Mouse (Mus musculus) lung, adult 2 months (tissue): ENCODE data around the gene Mcm10. TPM values are rescaled to one million over a fixed set of nuclear protein-coding genes. Genes with fewer than 3 reads are reported as not detected.

Experiments used
- DNase-seq: peaks from one replicate; pipeline ENCODE4 v3.0.0; 2022
- H3K4me1 ChIP-seq: fragments of 200-500 bp; 2 replicates; pipeline ENCODE4 v1.6.1; 2011; ENCODE audit warnings: low read length; ENCODE audit not compliant: control insufficient read depth, insufficient read depth
- H3K4me3 ChIP-seq: fragments of 200-500 bp; replicated peaks from 2 replicates; pipeline ENCODE3; 2011; ENCODE audit warnings: low read depth, mild to moderate bottlenecking, control low read depth, low read length; ENCODE audit errors: extremely low read depth
- CTCF ChIP-seq: fragments of 200-500 bp; IDR thresholded peaks from 2 replicates; pipeline ENCODE4 v1.5.1; 2011; ENCODE audit warnings: mild to moderate bottlenecking, low read length, control low read depth; ENCODE audit not compliant: insufficient read depth
- POLR2A ChIP-seq: fragments of 200-500 bp; IDR thresholded peaks from 2 replicates; pipeline ENCODE4 v1.6.1; 2011; ENCODE audit warnings: low read depth, mild to moderate bottlenecking, control low read depth, low read length, borderline replicate concordance; ENCODE audit errors: extremely low read depth
- WGBS: fragments of 180-500 bp; shearing (Covaris S2); methylation state at CpG from one replicate; pipeline ENCODE4 v1.1.7; 2018; 5-methylcytosine and 5-hydroxymethylcytosine counted together
- polyA plus RNA-seq: library from polyadenylated mRNA; depleted of rRNA; stranded (reverse); fragments of >200 nt; gene quantifications from 2 replicates; pipeline ENCODE4 v1.2.3, GENCODE M21; 2012

Mcm10 gene
- polyA plus RNA-seq, 1 experiment, result 1.2 TPM

GRCm38 (mm10) chr2:4987388-4988180 lies 25.0 kb downstream of the Mcm10 start:
- TF ChIP-seq POLR2A (no peak), CTCF (no peak)
- no peak for DNase-seq
- no peaks in the 10 kb centered on the region for H3K4me1 ChIP-seq
- WGBS, result 53% methylated on average over 8 of the region's 8 CpGs
- H3K4me3 ChIP-seq, result no peak overlapping the region

- Histone ChIP-seq H3K4me3 (no peak overlapping the region), H3K4me1 (no peaks in the 10 kb centered on the region)
- TF ChIP-seq POLR2A, result no peak
- no peak for TF ChIP-seq CTCF
- DNase-seq, result no peak
- 63% methylated on average over 4 of the region's 4 CpGs for WGBS
Measured at GRCm38 (mm10) chr2:4986798-4987197, 25.8 kb downstream of the Mcm10 start.

GRCm38 (mm10) chr2:4985000-4985399 lies 27.6 kb downstream of the Mcm10 start:
- DNase-seq, result no peak
- no peak overlapping the region for H3K4me3 ChIP-seq
- WGBS, result 80% methylated on average over 6 of the region's 6 CpGs

GRCm38 (mm10) chr2:4983987-4984386 lies 28.6 kb downstream of the Mcm10 start:
- no peak overlapping the region for H3K4me3 ChIP-seq
- WGBS, result 36% methylated on average over 5 of the region's 5 CpGs
- DNase-seq, result no peak
- TF ChIP-seq CTCF, result no peak
- TF ChIP-seq POLR2A, result no peak
- no peaks in the 10 kb centered on the region for H3K4me1 ChIP-seq

More at GRCm38 (mm10) chr2:4985000-4985399, 27.6 kb downstream of the Mcm10 start:
- H3K4me1 ChIP-seq, result no peaks in the 10 kb centered on the region
- TF ChIP-seq CTCF, result no peak
- TF ChIP-seq POLR2A, result no peak

GRCm38 (mm10) chr2:4978091-4978490 lies 34.5 kb downstream of the Mcm10 start:
- Histone ChIP-seq H3K4me1 (no peaks in the 10 kb centered on the region), H3K4me3 (no peak overlapping the region)
- no peak for TF ChIP-seq POLR2A
- TF ChIP-seq CTCF, result no peak
- DNase-seq, result no peak
- 49% methylated on average over 8 of the region's 8 CpGs for WGBS

GRCm38 (mm10) chr2:4975807-4976206 lies 36.8 kb downstream of the Mcm10 start, which contains the start of gene Ucma:
Ucma (plus strand) TSS chr2:4976122.
- H3K4me1 ChIP-seq, result no peaks in the 10 kb centered on the region
- TF ChIP-seq POLR2A (no peak), CTCF (no peak)
- no peak within 1 kb of the TSS for H3K4me3 ChIP-seq
- 72% methylated on average over 5 of the region's 5 CpGs for WGBS
- DNase-seq, result no peak

GRCm38 (mm10) chr2:4969083-4969482 lies 43.5 kb downstream of the Mcm10 start:
- no peak for DNase-seq
- Histone ChIP-seq H3K4me3 (no peak overlapping the region), H3K4me1 (no peaks in the 10 kb centered on the region)
- no peak for TF ChIP-seq POLR2A
- TF ChIP-seq CTCF, result no peak
- WGBS, result 58% methylated on average over 2 of the region's 2 CpGs

GRCm38 (mm10) chr2:4967806-4968205 lies 44.8 kb downstream of the Mcm10 start:
- no peak for DNase-seq
- WGBS, result 93% methylated on average over 2 of the region's 2 CpGs
- Histone ChIP-seq H3K4me3 (no peak overlapping the region), H3K4me1 (no peaks in the 10 kb centered on the region)
- TF ChIP-seq POLR2A (no peak), CTCF (no peak)

- no peak for DNase-seq
- no peak overlapping the region for H3K4me3 ChIP-seq
- no peaks in the 10 kb centered on the region for H3K4me1 ChIP-seq
- TF ChIP-seq CTCF (no peak), POLR2A (no peak)
- WGBS, result 64% methylated on average over 12 of the region's 12 CpGs
Measured at GRCm38 (mm10) chr2:4958039-4958438, 54.6 kb downstream of the Mcm10 start.

GRCm38 (mm10) chr2:4954216-4954760 lies 58.3 kb downstream of the Mcm10 start:
- Histone ChIP-seq H3K4me3 (no peak overlapping the region), H3K4me1 (no peaks in the 10 kb centered on the region)
- TF ChIP-seq POLR2A, result no peak
- no peak for TF ChIP-seq CTCF
- 80% methylated on average over 6 of the region's 6 CpGs for WGBS
- DNase-seq, result no peak
